Mouse (Mus musculus) mouse embryonic stem cell (cell line): ENCODE data around the gene Atic.

Experiments
- in situ Hi-C, 2 experiments: fragments of 300-500 bp; cut with MboI; formaldehyde crosslinking; loops; 1 replicate in 1 of 2; 3 replicates in 1 of 2; pipeline ENCODE4 v1.14.3; 2019 to 2020; ENCODE audit warnings: low sequenced_read_pairs in 2 of 2, low pct_unique_long_range_greater_than_20kb in 1 of 2, mixed read lengths in 1 of 2; ENCODE audit not compliant: unreplicated experiment in 1 of 2

Gene Atic

DNA sequence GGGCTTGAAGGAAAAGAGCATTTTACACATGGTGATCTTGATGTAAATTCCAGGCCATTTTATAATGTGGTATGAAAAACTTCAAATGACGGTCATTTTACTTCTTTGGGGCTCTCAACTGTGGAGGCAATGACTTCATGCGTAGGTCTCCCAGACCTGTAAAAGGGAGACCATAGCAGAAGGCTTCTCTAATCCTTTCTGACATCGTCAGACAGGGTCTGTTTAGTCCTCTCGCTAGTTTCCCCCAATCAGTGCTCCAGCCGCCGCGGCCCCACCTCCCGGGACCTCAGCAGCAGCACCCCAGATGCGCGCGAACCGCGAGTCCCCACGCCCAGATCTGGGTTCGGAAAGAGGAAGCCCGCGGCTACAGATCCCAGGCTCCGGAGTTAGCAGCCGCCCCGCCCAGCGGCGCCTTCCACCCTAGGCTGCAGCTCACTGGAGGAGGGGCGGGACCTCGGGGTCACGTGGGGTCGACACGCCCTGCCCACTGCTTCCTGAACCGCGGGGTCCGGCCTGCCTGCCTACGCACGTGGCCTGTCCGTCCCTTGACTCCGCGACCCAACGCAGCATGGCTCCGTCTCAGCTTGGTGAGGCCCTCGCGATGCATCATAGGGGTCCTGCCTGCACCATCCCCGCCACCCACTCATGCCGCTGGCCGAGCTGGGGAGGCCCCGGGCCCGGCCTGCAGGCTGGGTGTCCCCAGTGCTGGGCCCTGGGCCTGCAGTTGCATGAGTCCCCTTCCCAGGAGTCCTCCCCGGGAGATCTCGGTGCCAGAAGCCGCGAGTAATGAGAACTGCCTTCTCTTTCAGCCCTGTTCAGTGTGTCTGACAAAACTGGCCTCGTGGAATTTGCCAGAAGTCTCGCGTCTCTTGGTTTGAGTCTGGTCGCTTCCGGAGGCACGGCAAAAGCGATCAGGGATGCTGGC lies at the start of gene Atic:
Gene Atic, plus strand, starts transcription at position 463 of the 925 bp plus-strand sequence.
- in situ Hi-C loops, result no loop called here

- in situ Hi-C loops, result loop anchor here in 1 of 2 experiments (25.0 kb wide), 2 partner anchors 220 to 720 kb away; no protein-coding TSS in a partner anchor
These were observed 49.7 kb upstream of the Atic start for GRCm38 (mm10) chr1:71507251-71507650.

GRCm38 (mm10) chr1:71515041-71515440 lies 41.9 kb upstream of the Atic start:
- in situ Hi-C loops, result loop anchor here in 1 of 2 experiments (25.0 kb wide), 2 partner anchors 228 to 728 kb away; no protein-coding TSS in a partner anchor

DNA sequence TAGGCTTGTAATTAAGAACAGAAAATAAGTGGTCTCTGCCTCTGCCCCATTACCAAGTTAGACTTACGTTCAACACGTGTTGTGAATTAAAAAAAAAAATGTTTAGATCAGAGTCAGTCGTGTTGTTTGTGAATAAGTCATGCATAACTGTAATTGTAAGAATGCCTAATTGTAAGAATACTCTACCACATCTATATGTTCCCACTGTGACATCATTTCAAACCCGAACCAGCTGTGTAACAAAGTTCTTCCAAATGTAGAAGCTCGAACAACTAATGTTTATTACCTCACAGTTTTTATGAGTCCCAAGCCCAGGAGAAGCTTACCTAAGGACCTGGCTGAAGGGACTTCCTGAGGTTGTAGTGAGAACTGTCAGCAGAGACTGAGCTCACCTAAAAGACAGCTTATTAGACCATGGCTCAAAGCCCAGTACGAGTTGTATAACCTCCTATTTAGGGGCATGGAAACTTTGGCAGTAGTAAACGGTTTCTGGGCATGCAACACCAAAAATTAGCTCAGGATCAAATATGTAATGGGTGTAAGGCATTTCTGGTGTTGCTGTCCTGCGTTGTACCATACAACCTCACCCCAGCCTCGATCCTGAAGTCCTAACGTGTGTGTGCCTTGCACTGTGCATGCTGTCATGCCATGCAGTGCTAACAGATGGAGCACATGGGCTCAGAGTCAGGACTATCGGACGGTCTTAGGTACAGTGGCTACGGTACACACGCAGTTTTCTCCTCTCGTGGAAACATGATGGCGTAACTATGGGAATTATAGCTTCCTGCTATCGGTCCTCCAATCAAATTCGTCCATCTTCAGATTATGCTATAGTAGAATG lies 27.9 kb upstream of the Atic start:
- in situ Hi-C loops, result no loop called here

GRCm38 (mm10) chr1:71530779-71531178 lies 26.2 kb upstream of the Atic start:
- in situ Hi-C loops, result no loop called here

DNA sequence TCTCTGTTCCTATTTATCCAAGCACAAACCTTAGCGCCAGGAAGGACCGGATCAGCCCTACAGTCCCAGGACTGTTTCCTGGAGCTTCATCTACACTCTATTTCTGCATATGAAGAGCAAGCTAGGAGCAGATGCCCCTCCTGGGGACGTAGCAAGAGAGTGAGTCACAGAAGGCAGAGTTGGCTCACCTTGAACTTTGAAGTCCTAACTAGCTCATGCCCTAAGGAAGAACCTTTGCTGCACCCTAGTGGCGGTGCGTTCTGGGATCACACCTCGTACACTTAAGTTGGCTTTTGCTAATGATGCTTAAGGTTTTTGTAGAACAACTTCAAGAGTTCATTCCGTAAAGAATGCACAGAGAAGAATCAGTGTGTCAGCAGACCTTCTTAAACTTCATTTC lies 25.3 kb upstream of the Atic start:
- in situ Hi-C loops, result no loop called here

DNA sequence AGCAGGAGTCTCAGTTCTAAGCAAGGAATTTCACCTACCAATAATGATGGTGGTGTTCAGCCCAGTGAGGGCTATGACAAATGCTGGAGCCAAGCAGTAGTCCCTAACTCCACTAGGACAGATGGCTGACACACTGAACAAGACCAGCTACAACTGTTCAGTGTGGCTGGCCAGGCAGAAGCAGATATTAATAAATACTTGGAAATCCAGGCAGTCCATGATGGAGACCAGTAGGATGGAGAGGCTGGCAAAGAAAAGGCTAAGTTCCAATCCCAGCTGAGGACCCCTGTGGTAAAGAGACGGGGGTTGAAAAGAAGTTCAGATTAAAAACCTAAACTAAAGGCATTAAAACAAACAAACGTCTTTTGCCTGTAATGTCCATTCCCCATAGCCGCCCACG lies 17.3 kb upstream of the Atic start:
- in situ Hi-C loops, result no loop called here

DNA sequence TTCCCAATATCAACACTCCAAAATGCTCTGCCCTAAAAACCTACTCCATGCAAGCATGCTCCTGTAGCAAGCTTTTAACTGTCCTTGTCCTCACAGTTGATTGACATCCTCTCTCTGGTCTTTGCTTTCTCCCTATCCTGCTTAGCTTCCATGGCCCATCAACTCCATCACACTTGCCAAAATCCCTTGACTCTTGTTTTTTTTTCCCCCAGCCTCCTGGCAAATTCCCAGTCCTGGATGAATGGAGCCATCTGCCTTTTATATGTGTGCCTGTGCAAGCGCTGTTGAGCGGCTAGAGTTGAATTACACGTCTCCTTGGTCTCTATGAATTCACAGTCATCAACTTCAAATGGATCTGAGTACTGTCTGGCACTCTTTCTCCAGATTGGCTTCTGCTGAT lies 16.5 kb upstream of the Atic start:
- in situ Hi-C loops, result no loop called here

GRCm38 (mm10) chr1:71550626-71551195 lies 6.2 kb upstream of the Atic start:
- in situ Hi-C loops, result no loop called here

DNA sequence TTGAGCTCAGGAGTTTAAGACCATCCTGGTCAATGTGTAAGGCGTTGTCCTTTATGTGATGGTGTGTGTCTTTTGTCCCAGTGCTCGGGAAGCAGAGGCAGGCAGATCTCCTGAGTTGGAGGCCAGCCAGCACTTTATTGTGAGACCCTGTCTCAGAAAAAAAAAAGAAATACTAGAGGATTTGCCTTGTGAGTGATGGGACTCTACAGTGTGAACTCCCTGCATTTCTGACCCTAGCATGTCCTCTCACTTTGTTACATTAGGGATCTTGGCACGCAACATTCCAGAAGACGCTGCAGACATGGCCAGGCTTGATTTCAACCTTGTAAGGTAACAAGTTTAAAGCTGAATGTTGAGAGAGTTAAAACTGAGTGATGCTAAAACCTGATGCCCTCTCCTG lies 3.7 kb downstream of the Atic start:
- in situ Hi-C loops, result no loop called here

DNA sequence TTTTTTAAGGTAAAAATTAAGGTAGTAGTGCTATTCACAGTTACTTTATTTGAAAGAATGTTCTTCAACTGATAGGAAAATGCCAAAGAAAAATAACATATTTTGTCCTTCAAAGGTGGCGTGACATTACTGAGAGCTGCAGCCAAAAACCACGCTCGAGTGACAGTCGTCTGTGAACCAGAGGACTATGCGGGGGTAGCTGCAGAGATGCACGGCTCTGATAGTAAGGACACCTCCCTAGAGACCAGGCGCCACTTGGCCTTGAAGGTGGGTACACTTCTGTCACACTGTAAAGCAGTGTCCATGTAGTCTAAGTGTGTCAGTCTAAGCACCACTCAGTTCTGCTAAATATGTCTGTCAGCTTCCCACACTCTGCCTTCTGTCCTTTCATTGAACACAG lies 7.3 kb downstream of the Atic start:
- in situ Hi-C loops, result no loop called here

DNA sequence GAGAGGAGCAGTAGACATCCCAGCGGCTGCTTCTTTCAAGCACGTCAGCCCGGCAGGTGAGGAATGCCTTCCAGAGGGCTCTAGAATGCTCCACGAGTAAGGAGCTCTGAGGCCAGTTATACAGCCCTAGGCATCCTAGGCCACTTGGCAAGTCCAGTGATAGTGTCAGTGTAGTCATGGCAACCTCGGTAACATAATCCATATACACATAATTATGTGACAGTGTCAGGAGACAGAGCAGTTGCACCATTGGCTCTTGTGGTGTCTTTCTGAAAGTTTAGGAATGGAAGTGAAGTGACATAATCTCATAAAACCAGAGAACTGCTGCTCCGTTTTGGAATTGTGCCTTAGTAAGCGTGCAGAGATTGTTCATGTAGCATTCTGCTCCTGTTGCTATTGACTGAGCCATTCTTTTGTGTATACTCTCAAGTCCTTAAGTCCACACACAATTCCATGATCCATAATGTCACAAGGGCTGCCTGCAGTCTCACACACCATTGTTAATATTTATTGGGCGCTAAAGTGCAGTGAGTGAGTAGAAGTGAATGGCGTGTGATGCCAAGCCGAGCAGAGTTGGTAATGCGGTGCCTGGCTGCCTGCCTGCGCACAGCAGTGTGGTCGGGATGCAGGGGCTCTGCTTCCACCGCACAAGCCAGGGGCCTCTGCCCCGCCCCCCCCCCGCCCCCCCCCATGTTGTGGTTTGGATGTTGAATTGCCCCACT lies 11.1 kb downstream of the Atic start:
- in situ Hi-C loops, result no loop called here

GRCm38 (mm10) chr1:71570116-71570515 lies 13.2 kb downstream of the Atic start:
- in situ Hi-C loops, result no loop called here

GRCm38 (mm10) chr1:71575987-71576386 lies 19.0 kb downstream of the Atic start:
- in situ Hi-C loops, result loop anchor here (5.0 to 25.0 kb wide), 2 partner anchors 51 to 561 kb away; no protein-coding TSS in a partner anchor

DNA sequence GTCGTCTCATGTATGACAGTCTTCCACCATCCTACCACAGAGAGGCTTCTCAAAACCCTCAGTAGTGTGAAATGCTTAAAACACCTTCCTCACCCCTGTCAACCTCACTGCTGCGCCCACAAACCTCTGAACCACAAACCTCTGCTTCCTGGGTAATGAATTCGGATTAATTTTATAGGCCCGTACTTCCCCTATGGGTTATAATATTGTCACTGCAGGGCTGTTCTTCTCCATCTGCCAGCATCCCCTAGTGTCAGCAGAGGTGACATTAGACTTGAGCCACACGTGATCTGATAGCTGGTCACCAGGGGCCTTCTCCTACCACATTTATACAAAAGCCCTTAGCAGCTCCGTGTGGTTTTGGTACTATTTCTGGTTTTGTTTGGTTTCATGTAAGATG lies 19.9 kb downstream of the Atic start:
- in situ Hi-C loops, result loop anchor here (5.0 to 25.0 kb wide), 2 partner anchors 50 to 560 kb away; no protein-coding TSS in a partner anchor

DNA sequence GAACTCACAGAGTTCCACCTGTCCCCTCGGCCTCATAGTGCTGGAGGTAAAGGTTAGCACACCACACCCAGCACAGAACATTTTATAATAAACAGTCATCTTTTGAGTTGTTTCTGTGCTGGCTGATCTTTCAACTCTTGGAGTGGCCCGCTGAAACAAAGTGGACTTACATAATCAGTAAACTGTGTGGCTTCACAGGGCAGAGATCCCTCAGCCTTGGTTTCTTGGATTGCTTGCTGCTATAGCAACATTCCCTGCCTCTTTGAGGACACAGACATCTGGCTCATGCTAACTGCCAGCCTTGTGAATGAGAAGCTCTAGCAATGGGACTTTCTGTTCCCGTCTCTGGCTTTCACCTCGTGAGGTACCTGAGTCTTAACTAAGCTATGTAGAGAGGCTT lies 22.6 kb downstream of the Atic start:
- in situ Hi-C loops, result loop anchor here (5.0 to 25.0 kb wide), 2 partner anchors 48 to 558 kb away; no protein-coding TSS in a partner anchor

GRCm38 (mm10) chr1:71580408-71580807 lies 23.5 kb downstream of the Atic start:
- in situ Hi-C loops, result loop anchor here in 1 of 2 experiments (25.0 kb wide), 1 partner anchor 557 kb away; no protein-coding TSS in a partner anchor

GRCm38 (mm10) chr1:71583302-71583701 lies 26.4 kb downstream of the Atic start:
- in situ Hi-C loops, result loop anchor here in 1 of 2 experiments (25.0 kb wide), 1 partner anchor 554 kb away; no protein-coding TSS in a partner anchor
